Mouse (Mus musculus) granulocyte monocyte progenitor cell, adult 5-6 weeks (primary cell): ENCODE results near the gene Apol11a. TPM values are rescaled to one million over a fixed set of nuclear protein-coding genes. Genes with fewer than 3 reads are reported as not detected.
"Not testable (repeated sequence)": the region's sequence is repeated elsewhere in the genome, so short reads cannot be mapped to it uniquely, and the experiment has no call there.

Source experiments
- ATAC-seq: replicated peaks from 2 replicates; pipeline ENCODE4 v1.8.0; 2016; ENCODE audit warnings: mild to moderate bottlenecking, moderate TSS enrichment, inconsistent platforms; ENCODE audit not compliant: poor library complexity, severe bottlenecking
- total RNA-seq, 2 experiments: library from RNA; stranded (forward) in 1 of 2; stranded (reverse) in 1 of 2; fragments of 200-712, 200-1000 nt in 1 of 2; fragments of >200 nt in 1 of 2; fragmentation: Nextera tagmentation in 1 of 2; gene quantifications; 2 replicates each; pipeline ENCODE4 v1.2.3; 2014 to 2017

Gene Apol11a
- total RNA-seq (2014; fragmentation: Nextera tagmentation): not detected in 2 replicates
- not detected in 2 replicates for total RNA-seq (2017)

- ATAC-seq: not testable (repeated sequence)
Measured at GRCm38 (mm10) chr15:77507966-77508365, at the start of gene Apol11a. Gene Apol11a, plus strand, starts transcription at chr15:77508271.

- ATAC-seq: not testable (repeated sequence)
Measured at GRCm38 (mm10) chr15:77474699-77475390, 33.2 kb upstream of the Apol11a start.

GRCm38 (mm10) chr15:77476693-77477092 lies 31.4 kb upstream of the Apol11a start, which contains the start of gene Apol10a:
Gene Apol10a, plus strand, starts transcription at chr15:77477047.
- not testable (repeated sequence) for ATAC-seq

GRCm38 (mm10) chr15:77482140-77482794 lies 25.8 kb upstream of the Apol11a start:
- ATAC-seq: no peak

GRCm38 (mm10) chr15:77493181-77493580 lies 14.9 kb upstream of the Apol11a start:
- not testable (repeated sequence) for ATAC-seq

GRCm38 (mm10) chr15:77494694-77495093 lies 13.4 kb upstream of the Apol11a start:
- not testable (repeated sequence) for ATAC-seq

- ATAC-seq: not testable (repeated sequence)
Measured at GRCm38 (mm10) chr15:77520596-77520995, 12.5 kb downstream of the Apol11a start.

- not testable (repeated sequence) for ATAC-seq
Measured at GRCm38 (mm10) chr15:77523186-77523843, 15.2 kb downstream of the Apol11a start.

GRCm38 (mm10) chr15:77533216-77533615 lies 25.1 kb downstream of the Apol11a start, which contains the start of gene Apol7c:
Gene Apol7c, minus strand, starts transcription at chr15:77533316.
- ATAC-seq: no peak

- not testable (repeated sequence) for ATAC-seq
Measured at GRCm38 (mm10) chr15:77539221-77539620, 31.1 kb downstream of the Apol11a start.

- no peak for ATAC-seq
Measured at GRCm38 (mm10) chr15:77561792-77562191, 53.7 kb downstream of the Apol11a start, which contains the start of gene 1700025B11Rik. Gene 1700025B11Rik, minus strand, starts transcription at chr15:77561892.

GRCm38 (mm10) chr15:77563219-77563618 lies 55.1 kb downstream of the Apol11a start:
- no peak for ATAC-seq

Other genes with a start within 250 kb of the Apol11a start
- 0.19 and 0.24 TPM in 2 replicates for gene Rbfox2, start 201.3 kb upstream of the Apol11a start, total RNA-seq (2014; fragmentation: Nextera tagmentation)
- gene Rbfox2, start 201.3 kb upstream of the Apol11a start, total RNA-seq (2017): 2.8 and 3.6 TPM in 2 replicates
- gene Apol7a, start 109.2 kb upstream of the Apol11a start, total RNA-seq (2014; fragmentation: Nextera tagmentation): not detected in 2 replicates
- gene Apol7a, start 109.2 kb upstream of the Apol11a start, total RNA-seq (2017): not detected in 2 replicates
- not detected in 2 replicates for gene Apol9a, start 97.1 kb upstream of the Apol11a start, total RNA-seq (2014; fragmentation: Nextera tagmentation)
- not detected in 2 replicates for gene Apol9a, start 97.1 kb upstream of the Apol11a start, total RNA-seq (2017)
- gene Apol7b, start 60.8 kb upstream of the Apol11a start, total RNA-seq (2014; fragmentation: Nextera tagmentation): not detected in 2 replicates
- gene Apol7b, start 60.8 kb upstream of the Apol11a start, total RNA-seq (2017): not detected in 2 replicates
- gene Apol10a, start 31.2 kb upstream of the Apol11a start, total RNA-seq (2014; fragmentation: Nextera tagmentation): not detected in 2 replicates
- not detected in 2 replicates for gene Apol10a, start 31.2 kb upstream of the Apol11a start, total RNA-seq (2017)
- not detected in 2 replicates for gene Apol7c, start 25.0 kb downstream of the Apol11a start, total RNA-seq (2014; fragmentation: Nextera tagmentation)
- gene Apol7c, start 25.0 kb downstream of the Apol11a start, total RNA-seq (2017): 0.57 TPM in 1 of 2 replicates, not detected in the other
- not detected in 2 replicates for gene 1700025B11Rik, start 53.6 kb downstream of the Apol11a start, total RNA-seq (2014; fragmentation: Nextera tagmentation)
- not detected in 2 replicates for gene 1700025B11Rik, start 53.6 kb downstream of the Apol11a start, total RNA-seq (2017)
- not detected in 2 replicates for gene Apol10b, start 87.9 kb downstream of the Apol11a start, total RNA-seq (2014; fragmentation: Nextera tagmentation)
- not detected in 2 replicates for gene Apol10b, start 87.9 kb downstream of the Apol11a start, total RNA-seq (2017)
- not detected in 2 replicates for gene Gm36245, start 91.0 kb downstream of the Apol11a start, total RNA-seq (2014; fragmentation: Nextera tagmentation)
- gene Gm36245, start 91.0 kb downstream of the Apol11a start, total RNA-seq (2017): not detected in 2 replicates
- not detected in 2 replicates for gene Apol11b, start 135.0 kb downstream of the Apol11a start, total RNA-seq (2014; fragmentation: Nextera tagmentation)
- not detected in 2 replicates for gene Apol11b, start 135.0 kb downstream of the Apol11a start, total RNA-seq (2017)
- not detected in 2 replicates for gene Apol7e, start 190.6 kb downstream of the Apol11a start, total RNA-seq (2014; fragmentation: Nextera tagmentation)
- 1.4 TPM in 1 of 2 replicates, not detected in the other for gene Apol7e, start 190.6 kb downstream of the Apol11a start, total RNA-seq (2017)
- not detected in 2 replicates for gene Apol9b, start 220.8 kb downstream of the Apol11a start, total RNA-seq (2014; fragmentation: Nextera tagmentation)
- gene Apol9b, start 220.8 kb downstream of the Apol11a start, total RNA-seq (2017): not detected in 2 replicates
- gene Apol8, start 248.7 kb downstream of the Apol11a start, total RNA-seq (2014; fragmentation: Nextera tagmentation): not detected in 2 replicates
- gene Apol8, start 248.7 kb downstream of the Apol11a start, total RNA-seq (2017): 0.04 TPM in 1 of 2 replicates, not detected in the other